Mouse (Mus musculus): ENCODE results near the gene Lamtor3.

- TF ChIP-seq POLR2A (IDR thresholded peaks at IDR 0.05; ENCODE audit: insufficient read depth, low read depth, low read length): no peak
- TF ChIP-seq CTCF (IDR thresholded peaks at IDR 0.05; ENCODE audit: insufficient read depth, low read depth, low read length): no peak
These were observed 37.3 kb downstream of the Lamtor3 start for GRCm38 (mm10) chr3:137955560-137956081.

All from olfactory bulb, adult 2 months (tissue).